Mouse (Mus musculus) small intestine, adult 2 months (tissue): ENCODE measurements at regions not wholly inside any gene's neighbourhood (a gene's known extent, or its start where the extent isn't known, plus 50 kb on each side); places are given as distances from the start of the nearest gene placed in this dataset.
"Not testable (repeated sequence)": the region's sequence is repeated elsewhere in the genome, so short reads cannot be mapped to it uniquely, and the experiment has no call there.

Experiments used
- CTCF ChIP-seq: fragments of 200-500 bp; IDR thresholded peaks from 2 replicates; pipeline ENCODE4 v1.5.1; 2012; ENCODE audit warnings: low read depth, mild to moderate bottlenecking, control low read depth, inconsistent platforms, low read length, moderate library complexity, mixed read lengths; ENCODE audit not compliant: insufficient replicate concordance, insufficient read length; ENCODE audit errors: extremely low read depth
- POLR2A ChIP-seq: fragments of 200-500 bp; IDR thresholded peaks from 2 replicates; pipeline ENCODE4 v1.6.1; 2012; ENCODE audit warnings: low read depth, mild to moderate bottlenecking, control low read depth, inconsistent platforms, low read length, moderate library complexity

- not testable (repeated sequence) for TF ChIP-seq CTCF, POLR2A
Measured at GRCm38 (mm10) chrX:102993956-102994355, 65.8 kb downstream of the 1700018G05Rik start.
